In genomic region chr12:37107150-37107549, GRCm38 (mm10) we compare ENCODE assay signal across 19 mouse cellular contexts. TPM values are rescaled to one million over a fixed set of nuclear protein-coding genes. Genes with fewer than 3 reads are reported as not detected.
DNase-seq lines count a peak whose midpoint lies in the region; ATAC-seq lines count a peak whose summit lies in the region.
"Had no signal": no experiment of that assay in that cellular context is flagged by ENCODE, and none has a peak within 500 bp of the region (broad histone marks: within the 10 kb centered on the region; RNA-seq: fewer than 3 reads in every experiment).

No protein-coding gene starts in this region.

- no peak for ATAC-seq in forebrain, embryonic 11.5 days (replicated peaks; ENCODE audit: low FRiP score)

- H3K4me3 ChIP-seq in heart, embryonic 10.5 days, result no peak overlapping the region
- H3K4me3 ChIP-seq in brown adipose tissue, adult 24 weeks (ENCODE audit: insufficient read depth, low read depth, low read length), result peak overlapping the region; percentile 69
- H3K4me3 ChIP-seq in limb, embryonic 10.5 days, result peak overlapping the region; percentile 78; the same call in 1 of the 2 replicates
- no peak overlapping the region for H3K4me3 ChIP-seq in forebrain, embryonic 11.5 days (ENCODE audit: low read depth, low read length)
- H3K4me3 ChIP-seq: midbrain, embryonic 12.5 days had no signal

- peak; percentile 7 to 18 for DNase-seq in heart, adult 18-20 months
- no peak for DNase-seq in heart, embryonic 10.5 days (ENCODE audit: low spot score)
- peak; percentile 13 for DNase-seq in R1 (ENCODE audit: low read depth, low spot score)
- DNase-seq in limb, embryonic 10.5 days (ENCODE audit: low spot score), result peak; percentile 54
- no peak for DNase-seq in testis, postnatal 10 days (ENCODE audit: low spot score)
- no peak for DNase-seq in forebrain, embryonic 11.5 days (ENCODE audit: low spot score)
- DNase-seq: adrenal gland, postnatal 10 days; cerebellum, adult 9-10 months; kidney, adult 2 months; kidney, postnatal 4 days; right cerebral cortex, postnatal 25 days; thymus, adult 18-20 months had no signal

- WGBS in heart, embryonic 10.5 days, result 31% methylated on average over 2 of the region's 2 CpGs
- WGBS in limb, embryonic 10.5 days, result 32% methylated on average over 2 of the region's 2 CpGs
- WGBS in forebrain, embryonic 11.5 days, result 43% methylated on average over 2 of the region's 2 CpGs

- peaks cover 42% of the 10 kb centered on the region for H3K27me3 ChIP-seq in heart, embryonic 10.5 days (ENCODE audit: insufficient read depth, poor library complexity, severe bottlenecking)
- H3K27me3 ChIP-seq in limb, embryonic 10.5 days (ENCODE audit: low read depth, poor library complexity, severe bottlenecking), result peaks cover 14% of the 10 kb centered on the region; the same call in 1 of the 2 replicates
- H3K27me3 ChIP-seq in forebrain, embryonic 11.5 days (ENCODE audit: control insufficient read depth, insufficient read depth, low read length), result peaks cover 33% of the 10 kb centered on the region

- H3K36me3 ChIP-seq in heart, embryonic 10.5 days, result no peaks in the 10 kb centered on the region
- H3K36me3 ChIP-seq in limb, embryonic 10.5 days, result no peaks in the 10 kb centered on the region
- H3K36me3 ChIP-seq in forebrain, embryonic 11.5 days (ENCODE audit: control insufficient read depth, insufficient read depth, low read length), result no peaks in the 10 kb centered on the region
- H3K36me3 ChIP-seq: embryonic facial prominence, embryonic 13.5 days; forebrain, embryonic 10.5 days; G1E; midbrain, embryonic 12.5 days had no signal

- no peak overlapping the region for H3K27ac ChIP-seq in heart, embryonic 10.5 days
- peak overlapping the region; percentile 100 for H3K27ac ChIP-seq in brown adipose tissue, adult 24 weeks (replicated peaks; ENCODE audit: low read depth, low read length)
- H3K27ac ChIP-seq in limb, embryonic 10.5 days, result peak overlapping the region; percentile 88
- H3K27ac ChIP-seq in forebrain, embryonic 11.5 days (ENCODE audit: low read depth, low read length), result no peak overlapping the region
- H3K27ac ChIP-seq: embryonic facial prominence, embryonic 13.5 days; forebrain, embryonic 10.5 days; midbrain, embryonic 12.5 days had no signal

- no peak overlapping the region for H3K4me2 ChIP-seq in forebrain, embryonic 11.5 days (ENCODE audit: low read depth, low read length, severe bottlenecking)

- no peak overlapping the region for H3K9ac ChIP-seq in forebrain, embryonic 11.5 days (ENCODE audit: low read length)
- H3K9ac ChIP-seq: embryonic facial prominence, embryonic 13.5 days; midbrain, embryonic 12.5 days had no signal

- no peaks in the 10 kb centered on the region for H3K9me3 ChIP-seq in heart, embryonic 10.5 days
- no peaks in the 10 kb centered on the region for H3K9me3 ChIP-seq in limb, embryonic 10.5 days (replicated peaks)
- H3K9me3 ChIP-seq in forebrain, embryonic 11.5 days (ENCODE audit: control insufficient read depth, low read length), result no peaks in the 10 kb centered on the region
- H3K9me3 ChIP-seq: embryonic facial prominence, embryonic 13.5 days; forebrain, embryonic 10.5 days; midbrain, embryonic 12.5 days had no signal

- H3K4me1 ChIP-seq in heart, embryonic 10.5 days, result peaks cover 20% of the 10 kb centered on the region
- no peaks in the 10 kb centered on the region; the same call in 1 of the 2 replicates for H3K4me1 ChIP-seq in brown adipose tissue, adult 24 weeks (ENCODE audit: control insufficient read depth, insufficient read depth, insufficient read length, low read length)
- peaks cover 37% of the 10 kb centered on the region for H3K4me1 ChIP-seq in limb, embryonic 10.5 days
- peaks cover 6% of the 10 kb centered on the region; the same call in 1 of the 2 replicates for H3K4me1 ChIP-seq in forebrain, embryonic 11.5 days (replicated peaks; ENCODE audit: control insufficient read depth, insufficient read depth, low read length)

RNA-seq across cellular contexts. Expression of gene Meox2, which starts 1.2 kb away (rescaled TPM):
- 1 to 10 TPM; 5.8 to 8.5 TPM for total RNA-seq in heart, adult 18-20 months (2021)
- polyA plus RNA-seq in heart, embryonic 10.5 days (2016; fragmentation: Nextera tagmentation; extraction: Ambion mirVana), result 0.06 and 0.72 TPM in 2 replicates
- polyA plus RNA-seq in brown adipose tissue, adult 24 weeks (2012; ENCODE audit: insufficient read depth, insufficient read length, missing spikeins), result 7.4 and 13.9 TPM in 2 replicates
- polyA plus RNA-seq in limb, embryonic 10.5 days (2016; fragmentation: Nextera tagmentation; extraction: Ambion mirVana), result 24.4 and 43.6 TPM in 2 replicates
- polyA plus RNA-seq in forebrain, embryonic 11.5 days (2014; fragmentation: Nextera tagmentation; extraction: Ambion mirVana), result 0.15 and 0.33 TPM in 2 replicates
- total RNA-seq: granulocyte monocyte progenitor cell, adult 5-6 weeks; layer of hippocampus, postnatal 14 days had no signal
- polyA plus RNA-seq: G1E had no signal

Comparison
In these comparisons a context has a peak if more than half of its experiments do, and no peak if none do; other contexts are left out.
1. DNase-seq: peak in heart, adult 18-20 months (2 of 2), R1 (single experiment) and limb, embryonic 10.5 days (single experiment); none in heart, embryonic 10.5 days (single experiment), testis, postnatal 10 days (single experiment) and forebrain, embryonic 11.5 days (single experiment).
2. H3K27ac ChIP-seq: peak in brown adipose tissue, adult 24 weeks (single experiment) and limb, embryonic 10.5 days (single experiment); none in heart, embryonic 10.5 days (single experiment) and forebrain, embryonic 11.5 days (single experiment).
3. H3K4me3 ChIP-seq: peak in brown adipose tissue, adult 24 weeks (single experiment) and limb, embryonic 10.5 days (single experiment); none in heart, embryonic 10.5 days (single experiment) and forebrain, embryonic 11.5 days (single experiment).